Mouse (Mus musculus): Measurements from ENCODE around the gene Abraxas1.

GRCm38 (mm10) chr5:100826531-100826930 lies 5.8 kb upstream of the Abraxas1 start:
- TF ChIP-seq EP300 (IDR thresholded peaks at IDR 0.05; ENCODE audit: insufficient read depth, low read depth, low read length), result no peak
- TF ChIP-seq CTCF (IDR thresholded peaks at IDR 0.05), result no peak
- no peak for TF ChIP-seq POLR2A (IDR thresholded peaks at IDR 0.05; ENCODE audit: insufficient read depth, low read depth, low read length)
